Mouse (Mus musculus) CH12.LX (cell line): ENCODE measurements around the gene Acp2. TPM values are rescaled to one million over a fixed set of nuclear protein-coding genes. Genes with fewer than 3 reads are reported as not detected.
A peak's percentile ranks its signal among the peaks of the same experiment; 100 is the strongest.

Source experiments
- DNase-seq: peaks from one replicate; pipeline ENCODE4 v3.0.0-alpha.2; 2013; ENCODE audit errors: extremely low read depth
- H3K27ac ChIP-seq: 2 replicates; pipeline ENCODE4 v1.5.1; 2012; ENCODE audit warnings: low read depth, mild to moderate bottlenecking, control low read depth, moderate library complexity; ENCODE audit not compliant: insufficient read depth
- H3K27me3 ChIP-seq: replicated peaks from 2 replicates; pipeline ENCODE3; 2012; ENCODE audit warnings: inconsistent platforms
- H3K36me3 ChIP-seq, 2 experiments: replicated peaks in 1 of 2; 2 replicates each; pipeline versions ENCODE3 to v1.6.1; 2012; ENCODE audit warnings: inconsistent platforms in 1 of 2, low read length in 1 of 2, mild to moderate bottlenecking in 1 of 2, mixed read lengths in 1 of 2, moderate library complexity in 1 of 2; ENCODE audit not compliant: control insufficient read depth in 1 of 2, insufficient read depth in 1 of 2
- H3K4me1 ChIP-seq, 2 experiments: 2 replicates each; pipeline ENCODE4 v1.6.1; 2012; ENCODE audit warnings: inconsistent platforms in 1 of 2, moderate library complexity in 1 of 2; ENCODE audit not compliant: insufficient read depth in 2 of 2, control insufficient read depth in 1 of 2
- H3K4me2 ChIP-seq: 2 replicates; pipeline ENCODE4 v1.6.1; 2012; ENCODE audit warnings: low read depth, mild to moderate bottlenecking, control low read depth; ENCODE audit not compliant: poor library complexity, insufficient read depth, severe bottlenecking
- H3K4me3 ChIP-seq, 3 experiments: fragments of 150-350 bp in 1 of 3; sonication (generic) in 1 of 3; replicated peaks in 1 of 3; 2 replicates each; pipeline versions ENCODE3 to v1.5.1; 2011 to 2012; ENCODE audit warnings: low read depth in 2 of 3, low read length in 2 of 3, mild to moderate bottlenecking in 2 of 3, moderate library complexity in 2 of 3, control low read depth in 1 of 3, improper control_type of control experiment in 1 of 3, inconsistent platforms in 1 of 3, mixed read lengths in 1 of 3; ENCODE audit not compliant: poor library complexity in 1 of 3
- H3K79me2 ChIP-seq: replicated peaks from 2 replicates; pipeline ENCODE4 v1.6.1; 2012; ENCODE audit warnings: mild to moderate bottlenecking, moderate library complexity; ENCODE audit not compliant: control insufficient read depth, poor library complexity, insufficient read depth, severe bottlenecking; ENCODE audit errors: extremely low read depth
- H3K9ac ChIP-seq: 2 replicates; pipeline ENCODE4 v1.6.1; 2012; ENCODE audit warnings: low read depth, mild to moderate bottlenecking, control low read depth, moderate library complexity; ENCODE audit not compliant: insufficient read depth
- H3K9me3 ChIP-seq: replicated peaks from 2 replicates; pipeline ENCODE3; 2012; ENCODE audit warnings: low read length, inconsistent platforms, mixed read lengths
- BHLHE40 ChIP-seq: IDR thresholded peaks from 2 replicates; pipeline ENCODE4 v1.6.1; 2011; ENCODE audit warnings: mild to moderate bottlenecking, low read depth, low read length, improper control_type of control experiment
- CHD1 ChIP-seq: IDR thresholded peaks from 2 replicates; pipeline ENCODE4 v1.6.1; 2012; ENCODE audit warnings: low read depth, low read length, improper control_type of control experiment, inconsistent platforms
- CHD2 ChIP-seq: IDR thresholded peaks from 2 replicates; pipeline ENCODE4 v1.6.1; 2011; ENCODE audit warnings: low read length, improper control_type of control experiment
- ELF1 ChIP-seq: IDR thresholded peaks from 2 replicates; pipeline ENCODE4 v1.6.1; 2014; ENCODE audit warnings: low read depth, mild to moderate bottlenecking, inconsistent platforms, low read length, improper control_type of control experiment
- EP300 ChIP-seq: IDR thresholded peaks from 2 replicates; pipeline ENCODE4 v1.6.1; 2011; ENCODE audit warnings: low read length, improper control_type of control experiment
- ETS1 ChIP-seq: conservative IDR thresholded peaks from 2 replicates; pipeline ENCODE4 v1.6.1; 2012; ENCODE audit warnings: low read depth, mild to moderate bottlenecking, inconsistent platforms, low read length, improper control_type of control experiment, moderate library complexity
- GABPA ChIP-seq: IDR thresholded peaks from 2 replicates; pipeline ENCODE4 v1.6.1; 2012; ENCODE audit warnings: low read depth, low read length, improper control_type of control experiment, inconsistent platforms; ENCODE audit not compliant: insufficient replicate concordance
- HCFC1 ChIP-seq: IDR thresholded peaks from 2 replicates; pipeline ENCODE4 v1.6.1; 2012; ENCODE audit warnings: low read depth, mild to moderate bottlenecking, inconsistent platforms, low read length, improper control_type of control experiment
- KAT2A ChIP-seq: IDR thresholded peaks from 2 replicates; pipeline ENCODE4 v1.6.1; 2012; ENCODE audit warnings: low read length, improper control_type of control experiment, inconsistent platforms; ENCODE audit not compliant: insufficient replicate concordance
- MAZ ChIP-seq: IDR thresholded peaks from 2 replicates; pipeline ENCODE4 v1.6.1; 2012; ENCODE audit warnings: low read depth, mild to moderate bottlenecking, inconsistent platforms, low read length, improper control_type of control experiment, moderate library complexity
- MEF2A ChIP-seq: IDR thresholded peaks from 2 replicates; pipeline ENCODE4 v1.6.1; 2014; ENCODE audit warnings: low read depth, mild to moderate bottlenecking, inconsistent platforms, low read length, improper control_type of control experiment, borderline replicate concordance
- MXI1 ChIP-seq: IDR thresholded peaks from 2 replicates; pipeline ENCODE4 v1.6.1; 2011; ENCODE audit warnings: mild to moderate bottlenecking, low read depth, low read length, improper control_type of control experiment
- MYC ChIP-seq: IDR thresholded peaks from 2 replicates; pipeline ENCODE4 v1.6.1; 2011; ENCODE audit warnings: low read depth, mild to moderate bottlenecking, improper control_type of control experiment, low read length
- NRF1 ChIP-seq: IDR thresholded peaks from 2 replicates; pipeline ENCODE4 v1.6.1; 2014; ENCODE audit warnings: low read depth, mild to moderate bottlenecking, inconsistent platforms, low read length, improper control_type of control experiment, moderate library complexity
- RCOR1 ChIP-seq: conservative IDR thresholded peaks from 2 replicates; pipeline ENCODE4 v1.6.1; 2012; ENCODE audit warnings: low read depth, mild to moderate bottlenecking, inconsistent platforms, low read length, improper control_type of control experiment
- SMC3 ChIP-seq: IDR thresholded peaks from 2 replicates; pipeline ENCODE4 v1.6.1; 2011; ENCODE audit warnings: low read depth, low read length, improper control_type of control experiment
- TBP ChIP-seq: conservative IDR thresholded peaks from 2 replicates; pipeline ENCODE4 v1.6.1; 2011; ENCODE audit warnings: low read depth, low read length, improper control_type of control experiment
- TCF12 ChIP-seq: IDR thresholded peaks from 2 replicates; pipeline ENCODE4 v1.6.1; 2014; ENCODE audit warnings: low read depth, mild to moderate bottlenecking, inconsistent platforms, low read length, improper control_type of control experiment
- USF1 ChIP-seq: IDR thresholded peaks from 2 replicates; pipeline ENCODE4 v1.6.1; 2014; ENCODE audit warnings: low read depth, mild to moderate bottlenecking, inconsistent platforms, low read length, improper control_type of control experiment
- USF2 ChIP-seq: conservative IDR thresholded peaks from 2 replicates; pipeline ENCODE4 v1.6.1; 2011; ENCODE audit warnings: low read depth, low read length, improper control_type of control experiment
- ZC3H11A ChIP-seq: IDR thresholded peaks from 2 replicates; pipeline ENCODE4 v1.6.1; 2012; ENCODE audit warnings: low read depth, mild to moderate bottlenecking, inconsistent platforms, low read length, improper control_type of control experiment
- ZKSCAN1 ChIP-seq: IDR thresholded peaks from 2 replicates; pipeline ENCODE4 v1.6.1; 2012; ENCODE audit warnings: low read depth, inconsistent platforms, low read length, improper control_type of control experiment, borderline replicate concordance
- dilution Hi-C: fragments of 300-500 bp; cut with MboI; formaldehyde crosslinking; loops from 2 replicates; pipeline ENCODE4 v1.14.3; 2020; ENCODE audit warnings: low sequenced_read_pairs; ENCODE audit not compliant: extremely low pct_unique_long_range_greater_than_20kb, extremely low pct_ligation_motif_present
- in situ Hi-C: fragments of 300-500 bp; cut with MboI; formaldehyde crosslinking; loops from 3 replicates; pipeline ENCODE4 v1.14.3; 2019; ENCODE audit warnings: low sequenced_read_pairs, low pct_ligation_motif_present, low pct_unique_long_range_greater_than_20kb, mixed read lengths
- polyA plus RNA-seq: library from polyadenylated mRNA; unstranded; fragments of >175 nt; gene quantifications from 2 replicates; pipeline ENCODE4 v1.2.1, GENCODE M21; 2012; ENCODE audit warnings: low read depth; ENCODE audit not compliant: insufficient read length
- total RNA-seq, 2 experiments: library from RNA; depleted of rRNA; stranded (reverse); fragments of 300-350 nt in 1 of 2; fragments of >200 nt in 1 of 2; gene quantifications; 2 replicates each; pipeline ENCODE4 v1.2.3; 2012 to 2014

Gene Acp2
- total and polyA plus RNA-seq, 3 experiments = 2.4 to 4.2 (median 3.1) TPM

DNA sequence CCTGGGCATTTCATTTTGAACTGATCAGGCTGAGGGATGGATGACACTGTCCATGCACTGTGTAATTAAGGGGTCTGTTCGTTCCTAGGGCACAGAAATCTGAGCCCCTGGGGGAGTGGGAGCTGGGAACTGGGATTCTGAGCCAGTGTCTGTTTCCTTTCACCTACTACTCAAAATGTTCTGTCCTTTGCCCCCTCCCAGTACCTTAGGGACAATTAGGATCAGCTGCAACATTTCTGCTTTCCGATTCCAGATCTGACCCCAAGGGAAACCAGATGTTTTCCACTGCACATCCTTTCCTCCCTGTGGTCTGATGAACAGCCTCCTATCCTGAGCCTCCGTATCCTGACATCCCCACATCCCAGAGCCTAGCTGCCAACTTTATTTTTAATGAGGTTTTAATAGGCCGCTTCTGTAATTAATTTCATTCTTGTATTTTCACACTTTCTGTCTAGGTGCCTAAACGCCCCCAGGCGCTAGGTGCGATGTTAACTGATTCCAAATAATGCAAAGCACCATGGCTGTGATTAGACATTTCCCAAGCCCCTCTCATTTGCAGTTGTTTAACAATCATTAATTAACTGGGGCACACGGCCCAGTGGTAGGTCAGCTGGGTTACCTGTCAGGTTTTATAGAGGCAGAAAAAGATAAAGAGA, 52.2 kb downstream of the Acp2 start:
- dilution Hi-C loops = no loop called here
- no peak for TF ChIP-seq KAT2A
- TF ChIP-seq BHLHE40 = no peak
- TF ChIP-seq MYC = no peak
- no peak for TF ChIP-seq TBP
- TF ChIP-seq MEF2A = no peak
- TF ChIP-seq GABPA = no peak
- TF ChIP-seq NRF1 = no peak
- no peak for TF ChIP-seq SMC3
- no peak for TF ChIP-seq USF1
- TF ChIP-seq ETS1 = no peak
- no peak for TF ChIP-seq USF2
- TF ChIP-seq CHD2 = no peak
- TF ChIP-seq MAZ = no peak
- no peak for TF ChIP-seq ELF1
- TF ChIP-seq EP300 = no peak
- no peak for TF ChIP-seq MXI1
- no peak for TF ChIP-seq CHD1
- TF ChIP-seq, all 38 proteins: peak for 0
- no peaks in the 10 kb centered on the region for H3K9me3 ChIP-seq
- H3K27ac ChIP-seq = no peak overlapping the region
- H3K4me3 ChIP-seq = no peak overlapping the region
- no peaks in the 10 kb centered on the region for H3K79me2 ChIP-seq
- in situ Hi-C loops = no loop called here
- no peaks in the 10 kb centered on the region for H3K36me3 ChIP-seq
- DNase-seq = no peak
- H3K4me2 ChIP-seq = no peak overlapping the region
- H3K9ac ChIP-seq = no peak overlapping the region
- peaks cover 7 to 22% of the 10 kb centered on the region in 2 experiments for H3K4me1 ChIP-seq
- peaks cover 4% of the 10 kb centered on the region for H3K27me3 ChIP-seq

DNA sequence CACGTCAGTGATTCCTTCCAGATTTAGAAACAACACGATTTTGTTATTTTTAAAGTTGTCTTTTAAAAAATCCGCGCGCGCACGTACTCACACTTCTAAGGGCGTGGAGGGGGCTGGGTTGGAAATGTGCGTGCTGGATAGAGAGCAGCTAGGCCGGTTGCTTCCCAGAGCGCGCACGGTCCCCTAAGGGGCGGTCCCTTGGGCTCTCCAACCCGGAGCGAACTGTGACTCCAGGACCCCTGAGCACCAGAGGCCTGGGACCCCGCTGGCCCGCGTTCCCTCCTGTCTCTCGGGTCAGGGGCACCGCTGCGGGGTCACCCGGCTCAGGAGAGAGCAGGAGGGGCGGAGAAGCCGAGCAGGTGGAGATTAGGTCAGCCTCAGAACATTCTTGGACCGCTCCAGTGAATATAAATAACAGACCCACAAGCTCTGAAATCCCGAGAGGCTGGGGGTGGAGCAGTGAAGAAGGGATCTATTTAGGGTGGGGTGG, 53.0 kb downstream of the Acp2 start, which contains the start of gene Pacsin3:
TSS of gene Pacsin3 (plus strand) at position 294 of the 490 bp plus-strand sequence.
- no peak for DNase-seq
- peaks cover 4 to 16% of the 10 kb centered on the region in 2 experiments for H3K4me1 ChIP-seq
- peak within 1 kb of the TSS; percentile 39 to 69 (median 60) for H3K4me3 ChIP-seq
- TF ChIP-seq ZC3H11A = no peak
- no peak for TF ChIP-seq KAT2A
- no peak for TF ChIP-seq TCF12
- no peak for TF ChIP-seq EP300
- no peak for TF ChIP-seq ZKSCAN1
- TF ChIP-seq USF1 = no peak
- TF ChIP-seq GABPA = no peak
- TF ChIP-seq HCFC1 = no peak
- TF ChIP-seq RCOR1 = no peak
- TF ChIP-seq, all 38 proteins: peak for 0
- no peak within 1 kb of the TSS for H3K27ac ChIP-seq
- H3K27me3 ChIP-seq = peaks cover 6% of the 10 kb centered on the region
- peak within 1 kb of the TSS; percentile 74; the same call in 1 of the 2 replicates for H3K4me2 ChIP-seq
- H3K9ac ChIP-seq = peak within 1 kb of the TSS; percentile 60
- no peaks in the 10 kb centered on the region for H3K9me3 ChIP-seq
- H3K36me3 ChIP-seq = no peaks in the 10 kb centered on the region
- no peaks in the 10 kb centered on the region for H3K79me2 ChIP-seq
- in situ Hi-C loops (no loop called here), dilution Hi-C loops (no loop called here)
